Mouse (Mus musculus) Muller cell, postnatal 12 days (primary cell): ENCODE measurements around the gene Ly6g5b.

ENCODE experiments used
- DNase-seq: peaks from one replicate; pipeline ENCODE4 v3.0.0-alpha.2; 2015; ENCODE audit errors: inconsistent ontology term

Ly6g5b gene

DNA sequence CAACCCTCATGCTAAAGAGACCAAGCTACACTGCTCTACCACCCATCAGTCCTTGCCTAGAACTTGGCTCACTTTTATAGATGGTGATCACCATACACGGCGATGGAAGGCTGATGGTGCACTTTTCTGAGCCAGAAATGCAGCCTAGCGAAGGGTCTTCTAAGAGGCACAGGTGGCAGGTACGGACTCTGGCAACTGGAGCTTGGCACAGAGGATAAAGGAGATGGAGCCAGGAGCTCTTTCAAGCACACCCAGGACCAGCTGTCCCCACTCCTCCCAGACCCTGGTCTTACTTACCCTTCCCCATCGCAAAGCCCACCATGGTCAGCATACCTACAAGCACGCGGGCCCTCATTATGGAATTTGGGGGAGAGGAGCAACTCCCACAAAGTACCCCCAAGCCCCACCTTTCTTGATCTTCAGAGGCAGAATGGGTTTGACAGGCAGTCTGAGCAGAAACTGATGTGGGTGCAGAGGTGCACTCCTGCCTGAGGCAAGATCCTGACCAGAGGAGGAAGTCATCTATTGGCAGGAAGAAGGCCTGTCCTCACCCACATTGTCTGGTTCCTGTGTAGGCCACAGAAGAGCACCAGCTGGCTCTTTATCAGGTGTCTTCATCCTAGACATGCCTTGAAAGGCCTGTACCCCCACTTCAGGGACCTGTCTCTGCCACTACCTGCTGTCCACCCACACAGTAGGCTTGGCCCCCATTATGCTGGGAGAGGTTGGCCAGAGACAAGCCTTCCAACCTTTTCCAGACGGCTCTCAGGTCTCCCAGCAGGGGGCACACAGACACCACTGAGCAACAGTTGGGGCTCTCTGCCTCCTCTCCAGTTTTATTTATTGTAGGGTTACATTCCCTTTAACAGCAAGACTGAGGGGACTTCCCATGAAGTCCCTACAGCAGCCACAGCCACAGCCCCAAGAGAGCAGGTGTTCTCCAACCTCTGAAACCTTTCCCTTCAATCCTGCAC is at the start of gene Ly6g5b:
TSS of gene Ly6g5b (minus strand) at position 383 of the 974 bp plus-strand sequence.
- DNase-seq = no peak

DNA sequence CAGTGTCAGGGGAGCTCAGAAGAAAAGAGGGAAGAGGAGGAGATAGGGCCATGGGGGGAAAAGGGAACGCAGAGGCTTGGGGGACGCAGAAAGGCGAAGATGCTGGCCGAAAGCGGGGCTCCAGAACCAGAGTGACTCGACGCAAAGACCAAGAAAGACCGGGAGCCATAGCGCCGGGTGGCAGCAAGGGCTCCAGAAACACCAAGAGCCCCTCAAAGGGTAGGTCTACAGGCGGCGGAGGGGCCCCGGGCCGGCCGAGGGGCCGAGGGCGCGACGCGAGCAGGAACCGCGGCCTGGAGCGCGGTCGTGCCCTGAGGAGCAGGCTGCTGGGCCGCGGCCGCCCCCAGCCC is 49.0 kb upstream of the Ly6g5b start:
- DNase-seq = no peak

DNA sequence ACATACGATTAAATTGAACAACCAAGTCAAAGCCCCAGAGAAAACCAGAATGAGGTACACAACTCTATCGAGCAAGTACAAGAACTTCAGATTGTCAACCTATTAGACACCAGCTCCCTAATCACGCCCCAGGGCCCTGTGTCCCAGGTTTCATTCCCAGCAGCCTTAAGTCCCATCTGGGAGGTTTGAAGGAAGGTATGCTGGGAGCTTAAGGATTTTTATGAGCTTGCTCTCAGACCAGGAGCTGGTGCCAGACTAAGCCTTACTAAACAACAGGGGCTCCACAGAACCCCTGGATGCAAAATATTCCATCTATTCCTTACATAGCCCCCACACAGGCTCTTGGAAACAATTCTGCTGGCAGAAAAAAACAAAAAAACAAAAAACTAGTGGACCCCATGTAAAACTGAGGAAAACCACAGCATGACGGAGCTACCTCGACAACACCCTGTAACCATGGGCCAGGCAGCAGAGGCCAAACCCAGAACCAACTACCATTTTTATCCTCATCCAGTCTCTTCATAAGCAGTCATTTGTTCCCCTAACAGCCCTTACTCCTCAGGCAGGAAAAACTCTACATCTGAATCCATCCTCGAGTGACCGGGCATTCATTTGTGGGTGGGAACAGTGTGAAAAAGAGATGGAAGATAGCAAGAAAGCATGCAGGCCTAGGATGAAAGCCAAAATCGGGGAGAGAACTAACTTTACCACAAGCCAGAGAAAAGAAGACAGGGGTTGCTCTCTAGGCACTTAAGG is 48.3 kb upstream of the Ly6g5b start:
- DNase-seq = peak; percentile 37

DNA sequence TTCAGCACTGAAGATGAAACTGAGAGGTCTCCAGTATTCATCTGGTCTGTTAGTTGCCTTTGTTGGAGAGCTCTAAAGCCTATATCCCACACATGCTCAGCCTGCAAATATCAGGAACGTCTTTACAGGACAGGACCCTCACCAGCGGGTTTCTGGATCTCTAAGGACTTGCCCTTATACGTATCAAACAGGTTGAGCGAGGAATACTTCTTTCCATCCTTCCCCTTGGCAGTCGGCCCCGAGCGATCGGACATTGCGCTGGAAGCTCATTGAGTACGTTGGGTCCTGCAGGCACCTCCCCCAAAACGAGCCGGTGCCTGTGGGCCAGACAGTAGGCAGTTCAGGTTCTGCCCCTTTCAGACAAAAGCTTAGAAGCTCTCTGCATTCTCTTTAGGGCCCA is 47.5 kb upstream of the Ly6g5b start:
- DNase-seq = no peak

DNA sequence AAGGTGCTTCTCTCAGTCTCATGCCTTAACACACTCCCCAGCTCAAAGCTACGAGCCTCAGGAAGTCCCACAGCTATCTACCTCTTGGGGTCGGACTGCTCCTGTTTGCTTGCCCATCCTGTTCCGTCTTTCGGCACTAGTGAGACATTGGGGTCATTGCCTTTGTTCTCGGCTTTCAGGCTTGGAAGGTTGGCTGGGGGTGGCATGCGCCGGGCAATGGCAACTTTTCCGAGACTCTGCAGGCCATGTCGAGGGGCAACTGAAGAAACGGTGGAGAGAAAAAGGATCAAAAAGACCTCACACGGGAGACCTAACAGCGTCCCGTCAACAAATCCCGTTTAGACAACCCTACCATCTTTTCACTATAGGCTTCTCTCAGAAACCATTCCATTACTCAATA is 46.9 kb upstream of the Ly6g5b start:
- no peak for DNase-seq

DNA sequence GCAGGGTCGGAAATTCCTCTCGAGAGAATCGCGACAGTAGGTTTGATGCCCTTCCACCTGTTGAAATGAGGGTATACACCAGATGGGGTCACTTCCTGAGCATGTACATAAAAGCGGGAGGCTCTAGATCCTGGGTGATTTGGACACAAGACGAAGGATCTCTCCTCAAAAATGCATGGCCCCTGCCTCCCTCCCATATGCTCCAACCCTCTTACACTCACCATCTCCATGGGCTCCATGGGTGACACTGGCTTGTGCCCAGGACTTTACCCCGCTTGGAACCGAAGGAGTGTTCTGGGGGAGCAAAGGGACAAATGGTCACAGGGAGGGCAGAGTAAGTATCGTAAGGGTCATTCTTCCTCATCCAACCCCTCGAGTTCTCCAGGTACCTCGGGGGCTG is 46.2 kb upstream of the Ly6g5b start:
- DNase-seq = no peak

DNA sequence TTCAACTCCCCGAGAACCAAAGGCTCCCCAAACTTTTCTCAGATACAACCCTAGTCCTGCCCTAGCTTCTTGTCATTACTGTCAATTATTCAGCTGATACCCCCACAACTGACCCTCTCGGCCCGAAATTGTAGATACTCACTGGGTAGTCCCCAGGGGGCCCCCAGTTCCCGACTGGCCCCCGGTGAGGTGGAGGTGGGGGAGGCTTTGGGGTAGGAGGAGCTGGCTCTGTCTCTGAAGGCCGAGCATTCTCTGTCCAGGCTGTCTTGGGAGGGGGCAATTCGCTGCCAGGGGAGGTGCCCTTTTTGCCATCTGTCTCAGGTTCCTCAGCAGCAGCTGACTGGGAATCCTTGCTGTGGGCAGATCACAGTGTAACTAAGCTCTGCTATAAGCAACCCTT is 44.4 kb upstream of the Ly6g5b start:
- no peak for DNase-seq

DNA sequence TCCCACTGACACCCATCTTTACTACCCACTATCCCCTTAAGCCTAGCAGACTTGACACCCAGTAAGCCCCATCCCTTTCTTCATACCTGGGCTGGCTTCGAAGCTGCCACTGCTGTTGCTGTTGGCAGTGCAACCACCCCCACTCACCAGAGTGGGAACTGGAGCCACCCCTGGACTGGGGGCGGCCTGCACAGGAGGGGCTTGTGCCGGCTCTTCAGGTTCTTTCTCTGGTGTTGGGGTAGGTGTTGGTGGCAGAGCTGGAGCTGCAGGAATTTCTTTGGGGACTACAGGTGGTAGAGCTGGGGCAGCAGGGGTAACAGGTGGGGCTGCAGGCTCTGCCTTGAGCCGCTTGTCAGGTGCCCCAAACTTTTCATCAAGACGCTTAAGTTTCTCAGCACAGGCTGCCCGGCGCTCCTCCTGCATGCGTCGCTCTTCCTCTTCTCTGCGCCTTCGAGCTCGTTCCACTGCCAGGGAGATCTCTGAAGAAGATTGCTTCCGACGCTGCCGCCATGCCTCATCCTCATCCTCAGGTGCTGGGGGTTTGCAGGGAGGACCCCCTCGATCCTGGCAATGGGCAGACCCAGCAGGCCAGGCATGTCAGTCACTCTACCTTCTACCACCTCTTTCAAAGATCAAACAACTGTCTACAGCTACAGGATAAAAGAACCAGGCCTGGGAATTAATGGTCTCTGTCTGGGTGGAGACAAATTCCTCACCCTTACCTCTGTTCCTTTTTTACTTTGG is 43.8 kb upstream of the Ly6g5b start:
- no peak for DNase-seq

DNA sequence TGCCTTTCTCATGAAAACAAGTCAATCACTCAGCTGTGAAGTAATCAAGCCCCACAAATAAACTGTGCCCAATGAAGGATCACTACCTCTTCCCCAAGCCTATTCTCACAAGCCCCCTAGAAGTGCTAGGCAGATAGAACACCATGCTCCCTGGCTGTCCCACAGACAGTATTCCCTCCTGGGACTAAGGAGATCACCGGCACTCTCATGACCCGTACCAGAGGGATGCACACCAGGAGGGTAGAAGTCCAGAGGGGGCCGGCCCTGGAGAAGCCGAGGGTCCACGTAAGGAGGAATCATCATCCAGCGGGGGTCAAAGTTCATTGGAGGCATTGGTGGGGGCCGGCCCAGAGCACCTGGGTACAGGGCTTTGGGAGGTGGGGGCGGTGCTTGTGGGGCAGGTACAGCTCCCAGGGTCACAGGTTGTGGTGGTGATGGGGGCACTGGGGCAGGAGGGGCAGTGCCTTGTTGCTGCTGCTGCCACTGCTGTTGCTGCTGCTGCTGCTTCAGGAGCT is 42.5 kb upstream of the Ly6g5b start:
- DNase-seq = no peak

DNA sequence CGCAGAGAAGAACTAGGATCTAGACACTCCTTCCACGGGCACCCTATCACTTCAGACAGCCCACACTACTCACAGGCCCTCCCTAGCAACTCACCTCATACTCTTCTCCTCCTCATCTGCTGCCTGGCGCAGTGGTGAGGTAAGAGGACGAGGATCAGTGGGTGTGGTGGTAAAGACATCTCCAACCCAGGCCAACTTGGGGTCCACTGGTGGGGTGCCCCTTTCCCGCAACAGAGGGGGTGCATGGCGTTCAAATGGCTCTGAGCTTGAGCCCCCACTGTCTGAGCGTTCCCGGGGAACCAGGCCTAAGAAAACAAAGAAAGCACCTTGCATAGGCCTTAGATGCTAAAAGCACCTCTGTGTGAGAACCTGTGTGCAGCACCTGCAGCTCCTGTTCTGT is 42.0 kb upstream of the Ly6g5b start:
- DNase-seq = no peak

DNA sequence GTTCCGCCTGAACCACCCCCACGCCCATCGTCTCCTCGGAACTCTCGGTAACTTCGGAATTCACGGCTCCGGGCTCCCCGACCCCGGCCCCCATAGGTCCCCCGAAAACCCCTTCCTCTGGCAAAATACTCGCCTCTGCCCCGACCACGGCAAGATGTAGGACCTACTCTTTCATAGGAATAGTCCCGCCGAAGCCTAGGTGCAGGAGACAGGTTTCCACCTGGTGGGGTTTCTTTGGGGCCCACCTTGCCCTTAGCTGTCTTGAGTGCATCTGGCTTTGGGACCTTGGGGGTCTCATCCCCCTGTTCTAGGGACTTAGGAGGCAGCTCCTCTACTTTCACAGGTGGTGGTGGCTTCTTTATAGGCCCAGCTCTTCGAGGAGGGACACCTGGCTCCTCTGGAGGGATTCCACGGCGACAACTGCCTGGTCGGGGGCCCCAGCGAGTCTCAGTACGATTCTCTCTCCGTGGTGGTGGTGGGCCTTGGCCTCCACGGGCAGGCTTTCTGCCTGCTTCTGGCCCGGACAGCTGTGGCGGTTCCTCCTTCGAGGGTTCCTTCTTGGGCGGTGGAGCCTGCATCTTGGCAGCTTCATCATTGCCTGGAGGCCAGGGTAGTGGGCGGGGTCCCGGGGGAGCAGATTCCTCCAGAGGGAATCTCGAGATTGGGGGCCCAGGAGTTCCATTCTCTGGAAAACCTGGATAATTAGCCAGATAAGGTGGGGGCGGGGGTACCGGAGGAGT is 41.4 kb upstream of the Ly6g5b start:
- no peak for DNase-seq

DNA sequence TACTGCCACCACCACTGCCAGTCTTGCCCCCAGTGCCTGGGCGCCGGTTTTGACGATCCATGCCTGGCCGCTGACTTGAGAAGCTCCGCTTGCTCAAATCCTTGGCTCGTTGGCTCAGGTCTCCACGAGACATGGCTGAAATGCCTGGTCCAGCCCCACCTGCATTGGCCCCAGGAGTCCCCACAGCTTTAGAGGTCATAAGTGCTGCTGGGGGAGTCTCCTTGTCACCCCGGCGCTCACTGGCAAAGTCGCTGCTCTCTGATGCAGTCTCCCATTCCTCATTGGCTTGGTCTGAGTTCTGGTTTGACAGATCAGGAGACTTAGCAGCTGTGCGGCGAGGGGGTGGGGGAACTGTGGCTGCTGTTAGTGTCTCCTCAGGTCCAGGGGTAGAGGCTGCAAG is 40.2 kb upstream of the Ly6g5b start:
- DNase-seq = no peak

DNA sequence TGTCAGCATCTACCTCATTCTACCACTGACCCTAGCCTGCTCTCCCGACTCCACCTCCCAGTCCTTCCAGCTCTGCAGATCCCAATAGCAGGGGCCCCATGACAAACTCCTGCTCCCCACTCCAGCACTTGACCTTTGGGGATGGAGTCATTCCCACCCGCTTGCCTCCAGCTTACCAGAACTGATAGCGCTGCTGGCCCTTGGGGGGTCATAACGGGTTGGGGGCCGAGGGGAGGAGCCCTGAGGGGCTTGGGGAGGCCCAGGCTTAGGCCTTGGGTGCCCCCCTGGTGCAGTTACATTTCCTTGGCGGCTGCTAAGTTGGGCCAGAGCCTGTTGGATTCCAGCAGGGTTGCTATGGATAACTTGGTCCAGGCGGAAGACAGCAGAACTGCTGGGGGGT is 39.4 kb upstream of the Ly6g5b start:
- DNase-seq = no peak

DNA sequence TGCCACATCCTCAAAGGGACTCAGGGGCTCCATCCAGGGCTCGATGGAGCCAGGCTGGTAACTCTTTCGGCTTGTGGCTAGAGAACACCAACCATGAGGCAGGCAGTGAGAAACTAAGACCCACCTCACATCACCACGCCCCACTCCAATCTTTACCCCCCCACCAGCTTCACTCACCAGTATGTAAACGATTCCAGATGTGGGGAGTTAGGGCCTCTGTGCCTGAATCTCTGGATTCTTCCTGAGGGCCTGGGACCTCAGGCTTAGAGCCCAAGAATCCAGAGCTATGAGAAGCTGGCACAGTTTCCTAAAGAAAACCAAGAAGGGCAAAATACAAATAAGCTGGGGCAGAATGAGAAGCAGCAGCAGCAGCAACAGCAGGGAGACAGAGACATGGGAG is 38.7 kb upstream of the Ly6g5b start:
- DNase-seq = no peak

DNA sequence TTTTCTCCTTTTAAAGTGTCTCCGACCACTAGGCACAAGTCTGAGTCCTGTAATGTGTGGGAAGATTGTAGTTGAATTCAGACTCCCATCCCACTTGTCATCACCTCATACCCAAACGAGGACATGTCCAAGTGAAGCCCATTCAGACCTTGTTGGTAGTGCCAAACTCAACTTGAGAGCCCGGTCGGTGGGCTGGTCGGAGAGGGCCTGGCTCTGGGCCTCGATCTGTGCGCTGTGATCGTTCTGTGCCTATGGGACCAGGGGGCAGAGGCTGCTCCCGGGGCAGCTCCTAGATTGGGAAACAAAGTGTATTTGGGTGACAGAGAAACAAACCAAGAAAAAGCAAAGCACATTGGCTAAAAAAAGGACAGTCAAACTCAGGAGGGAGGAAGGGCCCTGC is 37.8 kb upstream of the Ly6g5b start:
- DNase-seq = no peak

DNA sequence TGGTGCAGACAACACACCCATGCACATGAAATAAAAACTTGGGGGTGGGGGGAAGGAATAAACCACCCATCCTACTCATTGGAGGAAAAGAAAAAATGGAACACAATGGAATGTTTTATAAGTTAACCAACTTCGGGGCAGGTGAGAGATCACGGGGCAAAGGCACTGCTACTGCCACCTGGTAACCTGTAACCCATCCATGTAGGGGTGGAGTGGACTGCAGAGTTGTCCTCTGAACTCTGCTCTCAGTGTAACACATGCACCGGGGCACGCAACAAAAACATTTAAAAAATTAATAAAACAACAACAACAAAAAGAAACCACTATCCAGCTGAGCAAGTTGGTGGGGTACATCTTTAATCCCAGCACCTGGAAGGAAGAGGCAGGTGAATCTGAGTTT is 36.9 kb upstream of the Ly6g5b start:
- no peak for DNase-seq

DNA sequence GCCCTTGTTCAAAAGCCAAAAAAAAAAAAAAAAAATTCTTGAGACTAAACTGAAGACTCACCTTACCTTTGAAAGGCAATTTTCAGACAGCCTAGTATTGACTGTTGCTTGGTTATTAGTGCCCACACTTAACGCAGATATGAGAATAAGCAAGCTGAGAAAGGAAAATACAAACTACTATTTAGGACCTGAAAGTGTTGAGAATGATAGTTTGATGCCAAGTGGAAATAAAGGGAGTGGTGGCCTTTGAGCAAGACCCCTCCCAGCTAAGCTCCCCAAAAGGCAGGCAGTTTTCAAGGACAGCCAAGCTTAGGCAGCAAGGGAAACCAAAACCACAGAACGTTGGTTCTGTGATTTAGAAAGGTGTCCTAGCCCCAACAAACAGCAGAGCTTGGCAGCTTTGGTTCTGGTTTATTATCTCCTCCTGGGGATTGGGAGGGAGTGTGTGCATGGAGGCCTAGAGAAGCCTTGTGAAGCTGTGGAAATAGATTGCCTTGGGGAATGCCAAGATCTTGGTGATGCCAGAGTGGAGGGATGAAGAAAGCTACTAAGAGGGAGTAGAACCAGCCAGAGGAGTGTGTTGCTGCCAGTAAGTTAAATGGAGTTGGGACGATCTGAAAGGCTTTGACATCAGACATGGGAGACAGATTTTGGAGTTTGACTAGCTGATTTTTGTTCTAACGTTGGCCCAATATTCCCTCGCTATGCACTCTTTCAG is 32.9 kb upstream of the Ly6g5b start:
- no peak for DNase-seq

DNA sequence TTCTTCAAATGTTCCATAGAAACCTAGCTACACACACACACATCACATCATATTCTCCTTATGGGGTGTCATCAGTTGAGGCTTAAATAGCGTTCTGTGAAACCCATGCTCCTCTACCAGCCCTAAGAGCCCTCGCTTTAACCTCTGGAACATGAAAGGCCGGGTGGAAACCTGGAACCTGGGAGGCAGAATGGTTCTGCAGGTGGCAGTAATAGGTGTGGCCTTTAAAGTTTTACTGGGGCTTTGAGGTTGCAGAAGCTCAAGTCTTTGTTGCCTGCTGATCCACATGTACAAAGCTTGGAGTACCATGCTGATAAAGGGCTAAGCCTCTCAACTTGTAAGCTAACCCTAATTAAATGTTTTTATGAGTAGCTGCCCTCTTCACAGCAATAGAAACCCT is 32.1 kb upstream of the Ly6g5b start:
- DNase-seq = no peak

DNA sequence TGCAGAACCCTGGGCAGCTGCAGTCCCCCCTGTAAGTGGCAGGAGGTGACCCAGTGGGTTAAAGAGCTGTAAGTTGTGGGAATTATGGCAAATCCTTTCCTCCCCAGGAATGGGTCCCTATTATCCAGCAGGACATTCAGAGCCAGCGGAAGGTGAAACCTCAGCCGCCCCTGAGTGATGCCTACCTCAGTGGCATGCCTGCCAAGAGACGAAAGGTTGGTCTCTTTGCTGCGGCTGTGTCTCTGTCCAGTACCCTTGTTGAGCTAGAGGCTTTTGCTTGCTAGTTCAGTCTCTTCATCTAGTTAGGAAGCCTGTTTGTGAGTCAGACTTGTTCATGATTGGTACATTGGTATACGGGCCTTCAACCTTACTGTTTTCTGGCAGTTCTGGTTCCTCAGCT is 30.9 kb upstream of the Ly6g5b start:
- DNase-seq = no peak

DNA sequence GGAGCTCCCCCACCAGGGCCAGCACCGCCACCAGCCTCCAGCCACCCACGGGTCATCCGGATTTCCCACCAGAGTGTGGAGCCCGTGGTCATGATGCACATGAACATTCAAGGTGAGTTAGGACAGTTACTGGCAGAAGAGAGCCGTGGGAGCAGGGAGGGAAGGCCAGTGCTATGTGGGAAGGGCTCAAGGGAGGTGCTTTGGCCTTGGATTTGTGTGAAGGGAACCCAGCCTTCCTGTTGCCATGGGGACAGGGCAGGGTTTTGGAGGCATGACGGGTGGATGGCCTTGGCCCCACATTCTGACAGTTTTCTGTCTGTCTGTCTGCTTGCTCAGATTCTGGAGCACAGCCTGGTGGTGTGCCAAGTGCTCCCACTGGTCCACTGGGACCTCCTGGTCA is 26.7 kb upstream of the Ly6g5b start:
- DNase-seq = no peak

DNA sequence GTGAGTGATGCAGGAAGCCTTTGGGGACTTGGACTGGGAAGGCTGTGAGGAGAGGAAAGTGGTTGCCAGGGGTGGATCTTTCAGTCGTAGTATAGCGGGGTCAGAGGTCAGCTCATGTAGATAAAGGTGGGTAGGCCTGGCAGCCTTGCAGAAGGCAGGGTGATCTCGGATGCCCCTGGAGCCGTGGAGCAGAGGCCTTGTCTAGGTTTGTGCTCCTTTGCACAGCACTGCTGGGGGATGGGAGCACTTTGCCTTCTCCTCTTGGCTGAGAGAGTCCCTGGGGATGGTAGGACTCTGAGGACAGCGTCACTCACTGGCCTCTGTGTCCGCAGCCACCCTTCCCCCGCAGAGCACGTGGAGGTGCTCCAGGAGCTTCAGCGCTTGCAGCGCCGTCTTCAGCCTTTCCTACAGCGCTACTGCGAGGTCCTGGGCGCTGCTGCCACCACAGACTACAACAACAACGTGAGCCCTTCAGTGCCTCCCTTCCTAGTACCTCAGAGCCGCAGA is 25.3 kb upstream of the Ly6g5b start:
- DNase-seq = no peak
